Mouse (Mus musculus) erythroblast, embryonic 14.5 days (primary cell): ENCODE measurements at regions not wholly inside any gene's neighbourhood (a gene's known extent, or its start where the extent isn't known, plus 50 kb on each side); places are given as distances from the start of the nearest gene placed in this dataset.

Source experiments
- GATA1 ChIP-seq: IDR thresholded peaks from 2 replicates; pipeline ENCODE4 v1.6.1; 2012; ENCODE audit warnings: low read length, inconsistent platforms, mixed read lengths
- TAL1 ChIP-seq: IDR thresholded peaks from 3 replicates; pipeline ENCODE4 v1.6.1; 2012; ENCODE audit warnings: low read length, inconsistent platforms, mixed read lengths

DNA sequence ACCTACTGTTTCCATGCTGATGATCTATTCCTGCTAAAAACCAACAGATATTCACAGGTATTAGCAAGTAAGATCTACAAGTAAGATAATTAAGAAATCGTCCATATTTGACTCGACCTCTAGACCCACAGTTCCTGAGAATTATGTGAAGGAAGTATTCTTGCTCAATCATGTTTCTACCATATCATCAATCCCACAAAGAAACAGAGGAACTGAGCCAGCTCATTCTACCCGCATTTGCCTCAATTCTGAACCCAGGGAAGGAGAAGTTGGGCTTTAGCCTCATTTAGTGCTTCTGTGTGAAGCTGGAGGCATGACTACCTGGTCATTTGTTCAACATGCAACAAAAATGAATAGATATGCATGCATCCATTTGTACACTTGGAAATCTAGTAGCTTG is 346.5 kb downstream of the Gsdmc2 start:
- TF ChIP-seq TAL1, result no peak
- no peak for TF ChIP-seq GATA1
